In genomic region chr7:116603840-116604194, GRCm38 (mm10) we compare ENCODE assay signal across 19 mouse cellular contexts.
DNase-seq lines count a peak whose midpoint lies in the region; TF ChIP-seq lines count a peak whose summit lies in the region.
"Had no signal": no experiment of that assay in that cellular context is flagged by ENCODE, and none has a peak within 500 bp of the region (broad histone marks: within the 10 kb centered on the region; RNA-seq: fewer than 3 reads in every experiment).

No protein-coding gene starts in this region.

- H3K79me2 ChIP-seq in MEL (ENCODE audit: control insufficient read depth, insufficient read depth, low read length, poor library complexity): no peaks in the 10 kb centered on the region

- TF ChIP-seq POLR2A in MEL (IDR thresholded peaks at IDR 0.05; ENCODE audit: control insufficient read depth in 1 of 2, insufficient read depth in 1 of 2, low read depth in 1 of 2, low read length in 2 of 2, poor library complexity in 1 of 2): no peak

- peaks cover 0 to 5% of the 10 kb centered on the region in 2 experiments; a peak in 2 of 4 replicates for H3K4me1 ChIP-seq in MEL (ENCODE audit: control insufficient read depth in 1 of 2, insufficient read depth in 2 of 2, low read length in 2 of 2)
- H3K4me1 ChIP-seq: embryonic facial prominence, embryonic 12.5 days had no signal

- no peaks in the 10 kb centered on the region for H3K9me3 ChIP-seq in MEL (replicated peaks; ENCODE audit: insufficient read depth, low read length)
- H3K9me3 ChIP-seq: embryonic facial prominence, embryonic 10.5 days; G1E had no signal

- TF ChIP-seq EP300 in MEL (IDR thresholded peaks at IDR 0.05; ENCODE audit: low read depth in 1 of 2, low read length in 2 of 2): no peak

- no peaks in the 10 kb centered on the region for H3K27me3 ChIP-seq in MEL (ENCODE audit: control insufficient read depth in 1 of 2, insufficient read depth in 2 of 2, low read length in 2 of 2)
- H3K27me3 ChIP-seq in splenic B cell, adult 2 months (ENCODE audit: control insufficient read depth, insufficient read depth, low read length, poor library complexity, severe bottlenecking): no peaks in the 10 kb centered on the region; the same call in 1 of the 2 replicates
- H3K27me3 ChIP-seq: embryonic facial prominence, embryonic 12.5 days; forebrain, embryonic 13.5 days; forebrain, embryonic 15.5 days had no signal

- H3K27ac ChIP-seq in MEL (ENCODE audit: control insufficient read depth, low read depth, low read length): no peak overlapping the region
- H3K27ac ChIP-seq: embryonic facial prominence, embryonic 10.5 days; embryonic facial prominence, embryonic 12.5 days; forebrain, embryonic 13.5 days; forebrain, embryonic 15.5 days had no signal

- no peak overlapping the region for H3K4me3 ChIP-seq in MEL (ENCODE audit: control insufficient read depth in 1 of 2, insufficient read depth in 1 of 2, low read depth in 2 of 2, low read length in 2 of 2)
- H3K4me3 ChIP-seq: embryonic facial prominence, embryonic 10.5 days; embryonic facial prominence, embryonic 12.5 days; forebrain, embryonic 13.5 days; forebrain, embryonic 15.5 days had no signal

- H3K36me3 ChIP-seq in MEL (ENCODE audit: control insufficient read depth in 1 of 2, insufficient read depth in 2 of 2, low read length in 2 of 2): no peaks in the 10 kb centered on the region; a peak in 2 of 4 replicates
- H3K36me3 ChIP-seq in splenic B cell, adult 2 months (ENCODE audit: control insufficient read depth, insufficient read depth, low read length, poor library complexity, severe bottlenecking): no peaks in the 10 kb centered on the region
- H3K36me3 ChIP-seq: embryonic facial prominence, embryonic 10.5 days; embryonic facial prominence, embryonic 12.5 days; forebrain, embryonic 15.5 days; G1E had no signal

- no peak overlapping the region for H3K9ac ChIP-seq in MEL (ENCODE audit: control insufficient read depth, low read depth, low read length, poor library complexity, severe bottlenecking)
- H3K9ac ChIP-seq: embryonic facial prominence, embryonic 12.5 days; forebrain, embryonic 13.5 days; forebrain, embryonic 15.5 days; forebrain, postnatal 0 days had no signal

- intact Hi-C loops in heart, postnatal 14 days (cut with DNase I): loop anchor here (10.0 kb wide), 1 partner anchor 359 kb away; no protein-coding TSS in a partner anchor

- peak; percentile 84 for DNase-seq in heart, adult 11 months
- no peak for DNase-seq in heart, postnatal 14 days
- peak; percentile 55 to 65 for DNase-seq in B cell, adult 2 months
- peak; percentile 7 for DNase-seq in MEL (ENCODE audit: low read depth, low spot score)
- DNase-seq in splenic B cell, adult 2 months (ENCODE audit: low read depth, low spot score): peak; percentile 70
- no peak for DNase-seq in lung, postnatal 10 days
- no peak for DNase-seq in left cerebral cortex, adult 11 months (ENCODE audit: low spot score)
- DNase-seq: adrenal gland, postnatal 10 days; cerebellum, adult 11 months; cerebellum, adult 18-20 months; cerebellum, adult 9-10 months; cerebellum, postnatal 10 days; cerebellum, postnatal 25 days; forebrain, postnatal 0 days had no signal

- TF ChIP-seq CTCF in MEL (IDR thresholded peaks at IDR 0.05 in 2 of 3, conservative IDR thresholded peaks at IDR 0.05 in 1 of 3; ENCODE audit: control insufficient read depth in 1 of 3, insufficient read depth in 1 of 3, low read depth in 2 of 3, low read length in 3 of 3, poor library complexity in 1 of 3, severe bottlenecking in 1 of 3): no peak

- no peak for TF ChIP-seq RAD21 in MEL (IDR thresholded peaks at IDR 0.05; ENCODE audit: low read depth, low read length)

TF ChIP-seq in MEL, 35 proteins besides CTCF, POLR2A, EP300 and RAD21:
- TF ChIP-seq ZMIZ1 (IDR thresholded peaks at IDR 0.05; ENCODE audit: low read depth, low read length) (no peak), MYB (IDR thresholded peaks at IDR 0.05; ENCODE audit: low read depth, low read length) (no peak), MAZ (IDR thresholded peaks at IDR 0.05; ENCODE audit: low read depth, low read length) (no peak), UBTF (IDR thresholded peaks at IDR 0.05; ENCODE audit: borderline replicate concordance, insufficient read depth, low read depth, low read length) (no peak), USF2 (IDR thresholded peaks at IDR 0.05; ENCODE audit: borderline replicate concordance in 1 of 2, insufficient read depth in 1 of 2, low read depth in 1 of 2, low read length in 2 of 2) (0 out of 4 replicates have a peak, but pooled peaks of 1 of the 2 experiments have one; percentile 32), MAX (IDR thresholded peaks at IDR 0.05; ENCODE audit: low read length) (0 out of 2 replicates have a peak, but pooled peaks have one; percentile 17), USF1 (IDR thresholded peaks at IDR 0.05; ENCODE audit: low read depth, low read length) (peak; percentile 60; the same call in 1 of the 2 replicates), POLR2AphosphoS2 (IDR thresholded peaks at IDR 0.05; ENCODE audit: low read length) (no peak), SIN3A (IDR thresholded peaks at IDR 0.05; ENCODE audit: low read length) (no peak), GATA1 (IDR thresholded peaks at IDR 0.05; ENCODE audit: low read depth, low read length) (no peak), BHLHE40 (IDR thresholded peaks at IDR 0.05; ENCODE audit: borderline replicate concordance, low read depth, low read length) (no peak)

Comparison
In these comparisons a context has a peak if more than half of its experiments do, and no peak if none do; other contexts are left out.
1. DNase-seq: peak in heart, adult 11 months (single experiment), B cell, adult 2 months (2 of 2), MEL (single experiment) and splenic B cell, adult 2 months (single experiment); none in heart, postnatal 14 days (0 of 2), lung, postnatal 10 days (single experiment) and left cerebral cortex, adult 11 months (single experiment).